Mouse (Mus musculus) CH12.LX (cell line): ENCODE results near the gene Pygl. TPM values are rescaled to one million over a fixed set of nuclear protein-coding genes. Genes with fewer than 3 reads are reported as not detected.

Experiments
- DNase-seq: peaks from one replicate; pipeline ENCODE4 v3.0.0-alpha.2; 2013; ENCODE audit errors: extremely low read depth
- H3K27ac ChIP-seq: 2 replicates; pipeline ENCODE4 v1.5.1; 2012; ENCODE audit warnings: low read depth, mild to moderate bottlenecking, control low read depth, moderate library complexity; ENCODE audit not compliant: insufficient read depth
- H3K27me3 ChIP-seq: replicated peaks from 2 replicates; pipeline ENCODE3; 2012; ENCODE audit warnings: inconsistent platforms
- H3K36me3 ChIP-seq, 2 experiments: replicated peaks in 1 of 2; 2 replicates each; pipeline versions ENCODE3 to v1.6.1; 2012; ENCODE audit warnings: inconsistent platforms in 1 of 2, low read length in 1 of 2, mild to moderate bottlenecking in 1 of 2, mixed read lengths in 1 of 2, moderate library complexity in 1 of 2; ENCODE audit not compliant: control insufficient read depth in 1 of 2, insufficient read depth in 1 of 2
- H3K4me1 ChIP-seq, 2 experiments: 2 replicates each; pipeline ENCODE4 v1.6.1; 2012; ENCODE audit warnings: inconsistent platforms in 1 of 2, moderate library complexity in 1 of 2; ENCODE audit not compliant: insufficient read depth in 2 of 2, control insufficient read depth in 1 of 2
- H3K4me2 ChIP-seq: 2 replicates; pipeline ENCODE4 v1.6.1; 2012; ENCODE audit warnings: low read depth, mild to moderate bottlenecking, control low read depth; ENCODE audit not compliant: poor library complexity, insufficient read depth, severe bottlenecking
- H3K4me3 ChIP-seq, 3 experiments: fragments of 150-350 bp in 1 of 3; sonication (generic) in 1 of 3; replicated peaks in 1 of 3; 2 replicates each; pipeline versions ENCODE3 to v1.5.1; 2011 to 2012; ENCODE audit warnings: low read depth in 2 of 3, low read length in 2 of 3, mild to moderate bottlenecking in 2 of 3, moderate library complexity in 2 of 3, control low read depth in 1 of 3, improper control_type of control experiment in 1 of 3, inconsistent platforms in 1 of 3, mixed read lengths in 1 of 3; ENCODE audit not compliant: poor library complexity in 1 of 3
- H3K79me2 ChIP-seq: replicated peaks from 2 replicates; pipeline ENCODE4 v1.6.1; 2012; ENCODE audit warnings: mild to moderate bottlenecking, moderate library complexity; ENCODE audit not compliant: control insufficient read depth, poor library complexity, insufficient read depth, severe bottlenecking; ENCODE audit errors: extremely low read depth
- H3K9ac ChIP-seq: 2 replicates; pipeline ENCODE4 v1.6.1; 2012; ENCODE audit warnings: low read depth, mild to moderate bottlenecking, control low read depth, moderate library complexity; ENCODE audit not compliant: insufficient read depth
- H3K9me3 ChIP-seq: replicated peaks from 2 replicates; pipeline ENCODE3; 2012; ENCODE audit warnings: low read length, inconsistent platforms, mixed read lengths
- BHLHE40 ChIP-seq: IDR thresholded peaks from 2 replicates; pipeline ENCODE4 v1.6.1; 2011; ENCODE audit warnings: mild to moderate bottlenecking, low read depth, low read length, improper control_type of control experiment
- E2F4 ChIP-seq: IDR thresholded peaks from 2 replicates; pipeline ENCODE4 v1.6.1; 2011; ENCODE audit warnings: low read depth, low read length, improper control_type of control experiment; ENCODE audit not compliant: insufficient replicate concordance
- JUN ChIP-seq: IDR thresholded peaks from 2 replicates; pipeline ENCODE4 v1.6.1; 2011; ENCODE audit warnings: low read depth, mild to moderate bottlenecking, low read length, improper control_type of control experiment, moderate library complexity; ENCODE audit not compliant: insufficient read depth
- JUND ChIP-seq: conservative IDR thresholded peaks from 2 replicates; pipeline ENCODE4 v1.6.1; 2011; ENCODE audit warnings: low read depth, low read length, improper control_type of control experiment
- MAX ChIP-seq: IDR thresholded peaks from 2 replicates; pipeline ENCODE4 v1.6.1; 2011; ENCODE audit warnings: low read length, improper control_type of control experiment
- MAZ ChIP-seq: IDR thresholded peaks from 2 replicates; pipeline ENCODE4 v1.6.1; 2012; ENCODE audit warnings: low read depth, mild to moderate bottlenecking, inconsistent platforms, low read length, improper control_type of control experiment, moderate library complexity
- MXI1 ChIP-seq: IDR thresholded peaks from 2 replicates; pipeline ENCODE4 v1.6.1; 2011; ENCODE audit warnings: mild to moderate bottlenecking, low read depth, low read length, improper control_type of control experiment
- MYC ChIP-seq: IDR thresholded peaks from 2 replicates; pipeline ENCODE4 v1.6.1; 2011; ENCODE audit warnings: low read depth, mild to moderate bottlenecking, improper control_type of control experiment, low read length
- RCOR1 ChIP-seq: conservative IDR thresholded peaks from 2 replicates; pipeline ENCODE4 v1.6.1; 2012; ENCODE audit warnings: low read depth, mild to moderate bottlenecking, inconsistent platforms, low read length, improper control_type of control experiment
- TCF12 ChIP-seq: IDR thresholded peaks from 2 replicates; pipeline ENCODE4 v1.6.1; 2014; ENCODE audit warnings: low read depth, mild to moderate bottlenecking, inconsistent platforms, low read length, improper control_type of control experiment
- USF1 ChIP-seq: IDR thresholded peaks from 2 replicates; pipeline ENCODE4 v1.6.1; 2014; ENCODE audit warnings: low read depth, mild to moderate bottlenecking, inconsistent platforms, low read length, improper control_type of control experiment
- USF2 ChIP-seq: conservative IDR thresholded peaks from 2 replicates; pipeline ENCODE4 v1.6.1; 2011; ENCODE audit warnings: low read depth, low read length, improper control_type of control experiment
- ZC3H11A ChIP-seq: IDR thresholded peaks from 2 replicates; pipeline ENCODE4 v1.6.1; 2012; ENCODE audit warnings: low read depth, mild to moderate bottlenecking, inconsistent platforms, low read length, improper control_type of control experiment
- ZKSCAN1 ChIP-seq: IDR thresholded peaks from 2 replicates; pipeline ENCODE4 v1.6.1; 2012; ENCODE audit warnings: low read depth, inconsistent platforms, low read length, improper control_type of control experiment, borderline replicate concordance
- ZNF384 ChIP-seq: IDR thresholded peaks from 2 replicates; pipeline ENCODE4 v1.6.1; 2012; ENCODE audit warnings: low read depth, low read length, improper control_type of control experiment, inconsistent platforms
- dilution Hi-C: fragments of 300-500 bp; cut with MboI; formaldehyde crosslinking; loops from 2 replicates; pipeline ENCODE4 v1.14.3; 2020; ENCODE audit warnings: low sequenced_read_pairs; ENCODE audit not compliant: extremely low pct_unique_long_range_greater_than_20kb, extremely low pct_ligation_motif_present
- in situ Hi-C: fragments of 300-500 bp; cut with MboI; formaldehyde crosslinking; loops from 3 replicates; pipeline ENCODE4 v1.14.3; 2019; ENCODE audit warnings: low sequenced_read_pairs, low pct_ligation_motif_present, low pct_unique_long_range_greater_than_20kb, mixed read lengths
- polyA plus RNA-seq: library from polyadenylated mRNA; unstranded; fragments of >175 nt; gene quantifications from 2 replicates; pipeline ENCODE4 v1.2.1, GENCODE M21; 2012; ENCODE audit warnings: low read depth; ENCODE audit not compliant: insufficient read length
- total RNA-seq, 2 experiments: library from RNA; depleted of rRNA; stranded (reverse); fragments of 300-350 nt in 1 of 2; fragments of >200 nt in 1 of 2; gene quantifications; 2 replicates each; pipeline ENCODE4 v1.2.3; 2012 to 2014

Gene Pygl
- total and polyA plus RNA-seq, 3 experiments: 1.1 to 8.5 (median 3.1) TPM

DNA sequence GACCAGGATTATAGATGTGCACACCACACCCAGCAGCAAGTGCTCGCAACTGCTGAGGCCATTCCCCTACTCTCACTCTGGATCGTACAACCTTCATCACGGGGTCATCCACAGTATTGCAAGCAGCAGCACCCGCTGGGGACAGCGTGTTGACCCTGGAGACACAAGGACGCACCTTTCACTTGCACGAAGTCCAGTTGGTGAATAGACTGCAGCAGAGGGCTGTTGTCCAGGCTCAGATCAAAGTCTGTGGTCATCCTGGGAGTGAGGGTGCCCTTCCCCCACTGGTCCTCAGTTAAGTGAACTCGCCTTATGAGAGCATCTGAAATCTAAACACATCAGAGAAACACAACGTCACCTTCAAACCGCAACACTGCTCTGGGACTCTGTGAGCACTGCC is 49.1 kb upstream of the Pygl start:
- no peak overlapping the region for H3K4me2 ChIP-seq
- no peak for TF ChIP-seq JUND
- no peak for TF ChIP-seq MAZ
- no peak for TF ChIP-seq RCOR1
- no peak for TF ChIP-seq USF2
- TF ChIP-seq ZKSCAN1: no peak
- TF ChIP-seq ZNF384: no peak
- no peak overlapping the region for H3K9ac ChIP-seq
- H3K27ac ChIP-seq: no peak overlapping the region
- no peaks in the 10 kb centered on the region for H3K36me3 ChIP-seq
- in situ Hi-C loops (no loop called here), dilution Hi-C loops (no loop called here)
- no peak for DNase-seq
- peaks cover 0 to 4% of the 10 kb centered on the region in 2 experiments; a peak in 2 of 4 replicates for H3K4me1 ChIP-seq
- no peaks in the 10 kb centered on the region for H3K27me3 ChIP-seq
- no peak overlapping the region for H3K4me3 ChIP-seq
- no peaks in the 10 kb centered on the region for H3K79me2 ChIP-seq
- H3K9me3 ChIP-seq: no peaks in the 10 kb centered on the region

DNA sequence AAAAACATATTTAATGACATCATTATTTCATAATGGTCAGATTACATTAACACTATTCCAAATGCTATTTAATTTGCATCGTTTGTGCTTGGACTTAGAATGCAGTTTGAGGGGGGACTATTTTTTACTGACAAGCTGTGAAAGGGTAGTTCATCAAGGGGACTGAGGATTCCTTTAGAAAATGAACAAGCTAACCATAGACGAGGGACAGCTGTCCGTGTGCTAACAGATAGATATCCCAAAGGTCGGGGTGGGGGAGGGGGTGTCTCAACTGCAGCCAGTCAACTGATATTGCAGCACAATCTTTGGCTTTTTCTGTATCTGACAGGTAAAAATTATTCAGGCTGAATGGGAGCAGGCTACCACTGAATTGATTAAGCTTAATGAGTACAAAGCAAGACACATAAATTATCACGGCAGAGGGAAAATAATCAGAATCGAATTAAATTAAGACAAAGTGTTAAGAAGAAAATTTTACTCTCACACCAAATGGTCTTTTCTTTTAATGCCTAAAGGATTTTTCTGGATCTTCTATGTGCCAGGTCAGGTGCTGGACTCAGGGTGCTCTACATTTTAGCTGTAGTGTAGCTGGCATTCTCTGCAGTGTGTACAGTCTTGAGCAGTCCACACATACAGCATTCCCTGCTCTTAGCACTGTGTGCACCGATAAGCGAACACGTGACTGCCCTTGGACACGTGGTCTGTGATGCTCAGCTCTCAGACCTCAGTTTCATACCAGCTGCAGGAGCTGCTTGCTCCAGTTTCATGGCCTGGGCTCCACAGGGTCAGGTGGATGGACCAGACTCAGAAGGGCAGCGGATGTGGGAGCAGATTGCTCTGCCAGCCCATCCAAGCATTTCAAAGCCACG is 46.0 kb upstream of the Pygl start:
- dilution Hi-C loops: no loop called here
- Histone ChIP-seq H3K27me3 (no peaks in the 10 kb centered on the region), H3K79me2 (no peaks in the 10 kb centered on the region), H3K9ac (no peak overlapping the region), H3K36me3 (no peaks in the 10 kb centered on the region), H3K9me3 (no peaks in the 10 kb centered on the region), H3K4me1 (peaks cover 0 to 4% of the 10 kb centered on the region in 2 experiments; a peak in 2 of 4 replicates), H3K4me3 (no peak overlapping the region), H3K4me2 (no peak overlapping the region), H3K27ac (no peak overlapping the region)
- peak; percentile 84 for TF ChIP-seq USF2
- TF ChIP-seq MYC: 0 out of 2 replicates have a peak, but pooled peaks have one; percentile 39
- no peak for TF ChIP-seq MXI1
- peak; percentile 91 for TF ChIP-seq MAX
- TF ChIP-seq TCF12: no peak
- TF ChIP-seq E2F4: no peak
- no peak for TF ChIP-seq JUN
- TF ChIP-seq BHLHE40: peak; percentile 55
- TF ChIP-seq JUND: no peak
- peak; percentile 76 for TF ChIP-seq USF1
- no peak for TF ChIP-seq ZC3H11A
- DNase-seq: no peak
- in situ Hi-C loops: no loop called here
